Mouse (Mus musculus): ENCODE results near the gene Tcaim. TPM values are rescaled to one million over a fixed set of nuclear protein-coding genes. Genes with fewer than 3 reads are reported as not detected.

Tcaim gene
- total and polyA plus RNA-seq, 3 experiments = 2.7 to 3.6 TPM; not detected in 1

DNA sequence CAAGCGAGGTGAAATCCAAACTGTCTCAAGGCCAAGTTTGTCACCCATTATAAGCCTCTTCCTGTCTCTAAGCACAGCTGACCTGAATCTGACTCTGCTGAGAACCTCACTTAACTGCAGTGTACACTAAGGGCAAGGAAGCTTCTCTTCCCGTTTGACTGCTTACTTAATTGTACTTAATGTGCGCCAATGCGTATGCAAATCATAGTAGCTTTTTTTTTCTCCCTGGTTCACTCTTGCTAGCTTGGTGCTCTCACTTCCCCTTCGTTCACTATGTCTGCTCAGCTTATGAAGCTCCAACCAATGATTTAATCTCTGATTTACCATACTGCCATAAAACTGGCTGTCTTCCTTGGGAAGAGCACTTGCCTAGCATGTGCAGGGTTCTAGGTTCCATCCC, 20.1 kb upstream of the Tcaim start:
- peaks cover 9 to 13% of the 10 kb centered on the region in 2 experiments for H3K4me1 ChIP-seq (ENCODE audit: control insufficient read depth in 1 of 2, insufficient read depth in 2 of 2, low read length in 2 of 2)
- no peaks in the 10 kb centered on the region; a peak in 1 of 4 replicates for H3K27me3 ChIP-seq (ENCODE audit: control insufficient read depth in 1 of 2, insufficient read depth in 2 of 2, low read length in 2 of 2)
- peak; percentile 53 for DNase-seq (ENCODE audit: low read depth, low spot score)
- H3K9me3 ChIP-seq (replicated peaks; ENCODE audit: insufficient read depth, low read length) = no peaks in the 10 kb centered on the region
- no peaks in the 10 kb centered on the region for H3K79me2 ChIP-seq (ENCODE audit: control insufficient read depth, insufficient read depth, low read length, poor library complexity)
- no peak overlapping the region for H3K9ac ChIP-seq (ENCODE audit: control insufficient read depth, low read depth, low read length, poor library complexity, severe bottlenecking)
- TF ChIP-seq ZNF384 (IDR thresholded peaks at IDR 0.05; ENCODE audit: low read depth, low read length) = peak; percentile 83
- TF ChIP-seq GATA1 (IDR thresholded peaks at IDR 0.05; ENCODE audit: low read depth, low read length) = no peak
- no peak for TF ChIP-seq ZKSCAN1 (IDR thresholded peaks at IDR 0.05; ENCODE audit: low read depth, low read length)
- TF ChIP-seq MYC (IDR thresholded peaks at IDR 0.05; ENCODE audit: low read depth, low read length) = no peak
- TF ChIP-seq NRF1 (IDR thresholded peaks at IDR 0.05; ENCODE audit: insufficient read depth, low read depth, low read length, poor library complexity, severe bottlenecking) = no peak
- no peak overlapping the region for H3K27ac ChIP-seq (ENCODE audit: control insufficient read depth, low read depth, low read length)
- H3K36me3 ChIP-seq (ENCODE audit: control insufficient read depth in 1 of 2, insufficient read depth in 2 of 2, low read length in 2 of 2) = peaks cover 0 to 14% of the 10 kb centered on the region in 2 experiments; a peak in 2 of 4 replicates
- peak overlapping the region in 1 of 2 experiments; percentile 24; a peak in 1 of 4 replicates for H3K4me3 ChIP-seq (ENCODE audit: control insufficient read depth in 1 of 2, insufficient read depth in 1 of 2, low read depth in 2 of 2, low read length in 2 of 2)

DNA sequence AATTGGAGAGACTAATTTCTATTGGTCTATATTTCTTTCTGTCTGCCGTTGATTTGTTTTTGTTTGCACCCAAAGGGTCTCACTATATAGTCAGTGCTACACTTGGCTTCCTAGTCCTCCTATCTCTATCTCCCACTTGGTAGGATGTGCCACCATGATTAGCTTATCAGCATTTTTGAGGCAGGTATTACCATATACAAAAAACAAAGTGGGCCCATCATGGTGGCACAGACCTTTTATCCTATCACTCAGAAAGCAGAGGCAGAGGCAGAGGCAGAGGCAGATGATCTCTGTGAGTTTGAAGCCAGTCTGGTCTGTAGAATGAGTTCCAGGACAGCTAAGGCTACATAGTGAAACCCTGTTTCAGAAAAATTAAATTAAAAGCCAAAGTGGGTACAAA, 18.8 kb upstream of the Tcaim start:
- peak; percentile 49 for DNase-seq (ENCODE audit: low read depth, low spot score)
- Histone ChIP-seq H3K9ac (ENCODE audit: control insufficient read depth, low read depth, low read length, poor library complexity, severe bottlenecking) (no peak overlapping the region), H3K79me2 (ENCODE audit: control insufficient read depth, insufficient read depth, low read length, poor library complexity) (no peaks in the 10 kb centered on the region)

DNA sequence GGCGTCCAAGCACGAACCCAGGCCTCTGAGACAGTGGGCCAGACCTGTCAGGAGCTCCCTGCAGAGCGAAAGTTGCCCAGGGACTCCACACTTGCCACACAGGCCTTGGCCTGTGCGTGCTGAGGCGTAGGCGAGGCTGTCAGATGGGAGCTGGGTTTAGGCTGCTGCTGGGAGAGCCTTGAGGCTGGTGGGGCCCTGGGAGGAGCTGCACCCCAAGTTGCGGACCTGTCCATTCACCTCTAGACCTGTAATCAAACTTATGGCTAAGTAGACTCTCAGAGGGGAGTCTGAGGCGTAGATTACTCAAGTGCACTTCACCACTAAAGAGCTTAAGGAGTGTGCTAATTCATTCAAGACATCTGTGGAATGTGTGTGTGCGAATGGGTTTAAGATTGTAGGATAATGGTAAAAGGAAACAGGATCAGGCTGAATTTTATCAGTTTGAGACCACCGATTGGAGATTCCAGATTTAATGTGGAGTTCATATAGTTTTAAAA, 554 bp downstream of the Tcaim start:
- Histone ChIP-seq H3K9me3 (replicated peaks; ENCODE audit: insufficient read depth, low read length) (no peaks in the 10 kb centered on the region), H3K9ac (ENCODE audit: control insufficient read depth, low read depth, low read length, poor library complexity, severe bottlenecking) (peak overlapping the region; percentile 89), H3K79me2 (ENCODE audit: control insufficient read depth, insufficient read depth, low read length, poor library complexity) (peaks cover 2% of the 10 kb centered on the region; the same call in 1 of the 2 replicates), H3K27ac (ENCODE audit: control insufficient read depth, low read depth, low read length) (peak overlapping the region; percentile 85), H3K4me1 (ENCODE audit: control insufficient read depth in 1 of 2, insufficient read depth in 2 of 2, low read length in 2 of 2) (peaks cover 0 to 13% of the 10 kb centered on the region in 2 experiments; a peak in 1 of 4 replicates), H3K36me3 (ENCODE audit: control insufficient read depth in 1 of 2, insufficient read depth in 2 of 2, low read length in 2 of 2) (peaks cover 0 to 7% of the 10 kb centered on the region in 2 experiments; a peak in 2 of 4 replicates), H3K4me3 (ENCODE audit: control insufficient read depth in 1 of 2, insufficient read depth in 1 of 2, low read depth in 2 of 2, low read length in 2 of 2) (peak overlapping the region; percentile 80 to 87), H3K27me3 (ENCODE audit: control insufficient read depth in 1 of 2, insufficient read depth in 2 of 2, low read length in 2 of 2) (no peaks in the 10 kb centered on the region)
- no peak for DNase-seq (ENCODE audit: low read depth, low spot score)
- TF ChIP-seq SIN3A (IDR thresholded peaks at IDR 0.05; ENCODE audit: low read length) (peak; percentile 28; the same call in 1 of the 2 replicates), KAT2A (conservative IDR thresholded peaks at IDR 0.05; ENCODE audit: low read depth, low read length) (0 out of 2 replicates have a peak, but pooled peaks have one; percentile 9), MYB (IDR thresholded peaks at IDR 0.05; ENCODE audit: low read depth, low read length) (no peak), RCOR1 (IDR thresholded peaks at IDR 0.05; ENCODE audit: low read depth, low read length) (0 out of 2 replicates have a peak, but pooled peaks have one; percentile 36), TBP (IDR thresholded peaks at IDR 0.05; ENCODE audit: low read depth, low read length) (0 out of 2 replicates have a peak, but pooled peaks have one; percentile 4)

More for the DNA sequence above, 18.8 kb upstream of the Tcaim start:
- Histone ChIP-seq H3K27ac (ENCODE audit: control insufficient read depth, low read depth, low read length) (no peak overlapping the region), H3K4me1 (ENCODE audit: control insufficient read depth in 1 of 2, insufficient read depth in 2 of 2, low read length in 2 of 2) (peaks cover 9 to 13% of the 10 kb centered on the region in 2 experiments), H3K36me3 (ENCODE audit: control insufficient read depth in 1 of 2, insufficient read depth in 2 of 2, low read length in 2 of 2) (peaks cover 0 to 14% of the 10 kb centered on the region in 2 experiments; a peak in 2 of 4 replicates), H3K9me3 (replicated peaks; ENCODE audit: insufficient read depth, low read length) (no peaks in the 10 kb centered on the region), H3K27me3 (ENCODE audit: control insufficient read depth in 1 of 2, insufficient read depth in 2 of 2, low read length in 2 of 2) (peaks cover 0 to under 1% of the 10 kb centered on the region in 2 experiments; a peak in 2 of 4 replicates), H3K4me3 (ENCODE audit: control insufficient read depth in 1 of 2, insufficient read depth in 1 of 2, low read depth in 2 of 2, low read length in 2 of 2) (no peak overlapping the region)
- peak; percentile 89 for TF ChIP-seq GATA1 (IDR thresholded peaks at IDR 0.05; ENCODE audit: low read depth, low read length)
- TF ChIP-seq RCOR1 (IDR thresholded peaks at IDR 0.05; ENCODE audit: low read depth, low read length) = no peak
- TF ChIP-seq POLR2AphosphoS2 (IDR thresholded peaks at IDR 0.05; ENCODE audit: low read length) = no peak
- TF ChIP-seq SIN3A (IDR thresholded peaks at IDR 0.05; ENCODE audit: low read length) = peak; percentile 50; the same call in 1 of the 2 replicates
- TF ChIP-seq ETS1 (IDR thresholded peaks at IDR 0.05; ENCODE audit: low read depth, low read length) = peak; percentile 52; the same call in 1 of the 2 replicates
- TF ChIP-seq TAL1 (IDR thresholded peaks at IDR 0.05; ENCODE audit: low read length) = peak; percentile 14; the same call in 1 of the 2 replicates
- 0 out of 2 replicates have a peak, but pooled peaks have one; percentile 12 for TF ChIP-seq KAT2A (conservative IDR thresholded peaks at IDR 0.05; ENCODE audit: low read depth, low read length)
- peak; percentile 93 for TF ChIP-seq TCF12 (IDR thresholded peaks at IDR 0.05; ENCODE audit: low read depth, low read length)
- TF ChIP-seq MAFK (IDR thresholded peaks at IDR 0.05; ENCODE audit: borderline replicate concordance, low read depth, low read length) = 0 out of 2 replicates have a peak, but pooled peaks have one; percentile 7
- peak; percentile 61 for TF ChIP-seq ZNF384 (IDR thresholded peaks at IDR 0.05; ENCODE audit: low read depth, low read length)
- peak; percentile 77 to 90 for TF ChIP-seq EP300 (IDR thresholded peaks at IDR 0.05; ENCODE audit: low read depth in 1 of 2, low read length in 2 of 2)
